Mouse (Mus musculus) CH12.LX (cell line): ENCODE data around the gene Gdap2. TPM values are rescaled to one million over a fixed set of nuclear protein-coding genes. Genes with fewer than 3 reads are reported as not detected.
A peak's percentile ranks its signal among the peaks of the same experiment; 100 is the strongest.

Experiments used
- DNase-seq: peaks from one replicate; pipeline ENCODE4 v3.0.0-alpha.2; 2013; ENCODE audit errors: extremely low read depth
- H3K27ac ChIP-seq: 2 replicates; pipeline ENCODE4 v1.5.1; 2012; ENCODE audit warnings: low read depth, mild to moderate bottlenecking, control low read depth, moderate library complexity; ENCODE audit not compliant: insufficient read depth
- H3K27me3 ChIP-seq: replicated peaks from 2 replicates; pipeline ENCODE3; 2012; ENCODE audit warnings: inconsistent platforms
- H3K36me3 ChIP-seq, 2 experiments: replicated peaks in 1 of 2; 2 replicates each; pipeline versions ENCODE3 to v1.6.1; 2012; ENCODE audit warnings: inconsistent platforms in 1 of 2, low read length in 1 of 2, mild to moderate bottlenecking in 1 of 2, mixed read lengths in 1 of 2, moderate library complexity in 1 of 2; ENCODE audit not compliant: control insufficient read depth in 1 of 2, insufficient read depth in 1 of 2
- H3K4me1 ChIP-seq, 2 experiments: 2 replicates each; pipeline ENCODE4 v1.6.1; 2012; ENCODE audit warnings: inconsistent platforms in 1 of 2, moderate library complexity in 1 of 2; ENCODE audit not compliant: insufficient read depth in 2 of 2, control insufficient read depth in 1 of 2
- H3K4me2 ChIP-seq: 2 replicates; pipeline ENCODE4 v1.6.1; 2012; ENCODE audit warnings: low read depth, mild to moderate bottlenecking, control low read depth; ENCODE audit not compliant: poor library complexity, insufficient read depth, severe bottlenecking
- H3K4me3 ChIP-seq, 3 experiments: fragments of 150-350 bp in 1 of 3; sonication (generic) in 1 of 3; replicated peaks in 1 of 3; 2 replicates each; pipeline versions ENCODE3 to v1.5.1; 2011 to 2012; ENCODE audit warnings: low read depth in 2 of 3, low read length in 2 of 3, mild to moderate bottlenecking in 2 of 3, moderate library complexity in 2 of 3, control low read depth in 1 of 3, improper control_type of control experiment in 1 of 3, inconsistent platforms in 1 of 3, mixed read lengths in 1 of 3; ENCODE audit not compliant: poor library complexity in 1 of 3
- H3K79me2 ChIP-seq: replicated peaks from 2 replicates; pipeline ENCODE4 v1.6.1; 2012; ENCODE audit warnings: mild to moderate bottlenecking, moderate library complexity; ENCODE audit not compliant: control insufficient read depth, poor library complexity, insufficient read depth, severe bottlenecking; ENCODE audit errors: extremely low read depth
- H3K9ac ChIP-seq: 2 replicates; pipeline ENCODE4 v1.6.1; 2012; ENCODE audit warnings: low read depth, mild to moderate bottlenecking, control low read depth, moderate library complexity; ENCODE audit not compliant: insufficient read depth
- H3K9me3 ChIP-seq: replicated peaks from 2 replicates; pipeline ENCODE3; 2012; ENCODE audit warnings: low read length, inconsistent platforms, mixed read lengths
- BHLHE40 ChIP-seq: IDR thresholded peaks from 2 replicates; pipeline ENCODE4 v1.6.1; 2011; ENCODE audit warnings: mild to moderate bottlenecking, low read depth, low read length, improper control_type of control experiment
- CHD1 ChIP-seq: IDR thresholded peaks from 2 replicates; pipeline ENCODE4 v1.6.1; 2012; ENCODE audit warnings: low read depth, low read length, improper control_type of control experiment, inconsistent platforms
- CHD2 ChIP-seq: IDR thresholded peaks from 2 replicates; pipeline ENCODE4 v1.6.1; 2011; ENCODE audit warnings: low read length, improper control_type of control experiment
- E2F4 ChIP-seq: IDR thresholded peaks from 2 replicates; pipeline ENCODE4 v1.6.1; 2011; ENCODE audit warnings: low read depth, low read length, improper control_type of control experiment; ENCODE audit not compliant: insufficient replicate concordance
- EP300 ChIP-seq: IDR thresholded peaks from 2 replicates; pipeline ENCODE4 v1.6.1; 2011; ENCODE audit warnings: low read length, improper control_type of control experiment
- ETS1 ChIP-seq: conservative IDR thresholded peaks from 2 replicates; pipeline ENCODE4 v1.6.1; 2012; ENCODE audit warnings: low read depth, mild to moderate bottlenecking, inconsistent platforms, low read length, improper control_type of control experiment, moderate library complexity
- GABPA ChIP-seq: IDR thresholded peaks from 2 replicates; pipeline ENCODE4 v1.6.1; 2012; ENCODE audit warnings: low read depth, low read length, improper control_type of control experiment, inconsistent platforms; ENCODE audit not compliant: insufficient replicate concordance
- HCFC1 ChIP-seq: IDR thresholded peaks from 2 replicates; pipeline ENCODE4 v1.6.1; 2012; ENCODE audit warnings: low read depth, mild to moderate bottlenecking, inconsistent platforms, low read length, improper control_type of control experiment
- JUN ChIP-seq: IDR thresholded peaks from 2 replicates; pipeline ENCODE4 v1.6.1; 2011; ENCODE audit warnings: low read depth, mild to moderate bottlenecking, low read length, improper control_type of control experiment, moderate library complexity; ENCODE audit not compliant: insufficient read depth
- MAFK ChIP-seq: IDR thresholded peaks from 2 replicates; pipeline ENCODE4 v1.6.1; 2011; ENCODE audit warnings: low read length, improper control_type of control experiment; ENCODE audit not compliant: insufficient replicate concordance
- MAX ChIP-seq: IDR thresholded peaks from 2 replicates; pipeline ENCODE4 v1.6.1; 2011; ENCODE audit warnings: low read length, improper control_type of control experiment
- MAZ ChIP-seq: IDR thresholded peaks from 2 replicates; pipeline ENCODE4 v1.6.1; 2012; ENCODE audit warnings: low read depth, mild to moderate bottlenecking, inconsistent platforms, low read length, improper control_type of control experiment, moderate library complexity
- MXI1 ChIP-seq: IDR thresholded peaks from 2 replicates; pipeline ENCODE4 v1.6.1; 2011; ENCODE audit warnings: mild to moderate bottlenecking, low read depth, low read length, improper control_type of control experiment
- NELFE ChIP-seq: IDR thresholded peaks from 2 replicates; pipeline ENCODE4 v1.6.1; 2011; ENCODE audit warnings: low read depth, low read length, improper control_type of control experiment
- NRF1 ChIP-seq: IDR thresholded peaks from 2 replicates; pipeline ENCODE4 v1.6.1; 2014; ENCODE audit warnings: low read depth, mild to moderate bottlenecking, inconsistent platforms, low read length, improper control_type of control experiment, moderate library complexity
- POLR2A ChIP-seq: IDR thresholded peaks from 2 replicates; pipeline ENCODE4 v1.6.1; 2011; ENCODE audit warnings: low read depth, mild to moderate bottlenecking, improper control_type of control experiment, low read length
- RAD21 ChIP-seq: IDR thresholded peaks from 2 replicates; pipeline ENCODE4 v1.6.1; 2011; ENCODE audit warnings: low read depth, mild to moderate bottlenecking, low read length, improper control_type of control experiment, moderate library complexity
- RCOR1 ChIP-seq: conservative IDR thresholded peaks from 2 replicates; pipeline ENCODE4 v1.6.1; 2012; ENCODE audit warnings: low read depth, mild to moderate bottlenecking, inconsistent platforms, low read length, improper control_type of control experiment
- TBP ChIP-seq: conservative IDR thresholded peaks from 2 replicates; pipeline ENCODE4 v1.6.1; 2011; ENCODE audit warnings: low read depth, low read length, improper control_type of control experiment
- TCF12 ChIP-seq: IDR thresholded peaks from 2 replicates; pipeline ENCODE4 v1.6.1; 2014; ENCODE audit warnings: low read depth, mild to moderate bottlenecking, inconsistent platforms, low read length, improper control_type of control experiment
- ZC3H11A ChIP-seq: IDR thresholded peaks from 2 replicates; pipeline ENCODE4 v1.6.1; 2012; ENCODE audit warnings: low read depth, mild to moderate bottlenecking, inconsistent platforms, low read length, improper control_type of control experiment
- ZKSCAN1 ChIP-seq: IDR thresholded peaks from 2 replicates; pipeline ENCODE4 v1.6.1; 2012; ENCODE audit warnings: low read depth, inconsistent platforms, low read length, improper control_type of control experiment, borderline replicate concordance
- dilution Hi-C: fragments of 300-500 bp; cut with MboI; formaldehyde crosslinking; loops from 2 replicates; pipeline ENCODE4 v1.14.3; 2020; ENCODE audit warnings: low sequenced_read_pairs; ENCODE audit not compliant: extremely low pct_unique_long_range_greater_than_20kb, extremely low pct_ligation_motif_present
- in situ Hi-C: fragments of 300-500 bp; cut with MboI; formaldehyde crosslinking; loops from 3 replicates; pipeline ENCODE4 v1.14.3; 2019; ENCODE audit warnings: low sequenced_read_pairs, low pct_ligation_motif_present, low pct_unique_long_range_greater_than_20kb, mixed read lengths
- polyA plus RNA-seq: library from polyadenylated mRNA; unstranded; fragments of >175 nt; gene quantifications from 2 replicates; pipeline ENCODE4 v1.2.1, GENCODE M21; 2012; ENCODE audit warnings: low read depth; ENCODE audit not compliant: insufficient read length
- total RNA-seq, 2 experiments: library from RNA; depleted of rRNA; stranded (reverse); fragments of 300-350 nt in 1 of 2; fragments of >200 nt in 1 of 2; gene quantifications; 2 replicates each; pipeline ENCODE4 v1.2.3; 2012 to 2014

Gene Gdap2
- total and polyA plus RNA-seq, 3 experiments = 16.2 to 37.8 (median 16.9) TPM

DNA sequence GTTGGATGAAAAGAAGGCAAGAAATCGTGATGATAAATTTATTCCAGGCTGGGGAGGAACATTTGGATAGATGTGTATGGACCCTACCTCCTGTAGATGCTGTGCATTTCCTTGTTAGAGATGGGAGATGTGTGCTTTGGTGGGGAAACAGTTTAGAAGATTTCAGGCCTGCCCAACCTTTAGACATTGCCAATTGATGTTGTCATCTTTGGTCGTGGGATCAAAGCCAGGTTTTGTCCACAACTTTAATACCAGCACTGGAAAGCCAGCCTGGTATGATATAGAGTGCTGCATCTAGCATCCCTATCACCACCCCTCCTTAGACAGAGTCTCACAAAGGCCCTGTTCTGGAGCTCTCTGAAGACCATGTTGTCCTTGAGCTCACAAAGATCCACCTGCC is 1.4 kb downstream of the Gdap2 start:
- peaks cover 5 to 21% of the 10 kb centered on the region in 2 experiments; a peak in 3 of 4 replicates for H3K4me1 ChIP-seq
- TF ChIP-seq JUN (no peak), NELFE (no peak), NRF1 (no peak), MXI1 (no peak), BHLHE40 (no peak), E2F4 (no peak), ZC3H11A (no peak)
- peaks cover 31% of the 10 kb centered on the region for H3K79me2 ChIP-seq
- no peaks in the 10 kb centered on the region for H3K9me3 ChIP-seq
- H3K27ac ChIP-seq = no peak overlapping the region
- no peak for DNase-seq
- H3K9ac ChIP-seq = peak overlapping the region; percentile 74; the same call in 1 of the 2 replicates
- no peak overlapping the region for H3K4me3 ChIP-seq
- dilution Hi-C loops (no loop called here), in situ Hi-C loops (no loop called here)
- no peaks in the 10 kb centered on the region for H3K27me3 ChIP-seq
- H3K4me2 ChIP-seq = peak overlapping the region; percentile 59; the same call in 1 of the 2 replicates
- peaks cover 21 to 48% of the 10 kb centered on the region in 2 experiments for H3K36me3 ChIP-seq

- H3K9me3 ChIP-seq = no peaks in the 10 kb centered on the region
- no peak for DNase-seq
- dilution Hi-C loops = no loop called here
- peaks cover 15 to 48% of the 10 kb centered on the region in 2 experiments for H3K36me3 ChIP-seq
- H3K4me1 ChIP-seq = peaks cover 5 to 21% of the 10 kb centered on the region in 2 experiments; a peak in 3 of 4 replicates
- no peak overlapping the region for H3K4me3 ChIP-seq
- peaks cover 24% of the 10 kb centered on the region for H3K79me2 ChIP-seq
- H3K4me2 ChIP-seq = no peak overlapping the region
- TF ChIP-seq MAFK (no peak), RAD21 (no peak), MAZ (no peak), POLR2A (no peak), BHLHE40 (no peak), GABPA (no peak), NELFE (no peak), TBP (no peak), ZKSCAN1 (no peak), TCF12 (no peak), MAX (no peak), ETS1 (no peak), RCOR1 (no peak), CHD2 (no peak), CHD1 (no peak), EP300 (no peak), MXI1 (no peak), HCFC1 (no peak), JUN (no peak)
- no peak overlapping the region for H3K9ac ChIP-seq
- no peaks in the 10 kb centered on the region for H3K27me3 ChIP-seq
- in situ Hi-C loops = no loop called here
- no peak overlapping the region for H3K27ac ChIP-seq
Measured at GRCm38 (mm10) chr3:100164991-100165390, 2.8 kb downstream of the Gdap2 start.
